Mouse (Mus musculus): Measurements from ENCODE around the gene Psmb11. TPM values are rescaled to one million over a fixed set of nuclear protein-coding genes. Genes with fewer than 3 reads are reported as not detected.

Gene Psmb11
- polyA plus RNA-seq (2015; fragmentation: Illumina TruSeq; extraction: RNeasy Lipid Tissue Mini Kit (QIAGEN cat#74804); ENCODE audit: insufficient read depth, low replicate concordance) = not detected

DNA sequence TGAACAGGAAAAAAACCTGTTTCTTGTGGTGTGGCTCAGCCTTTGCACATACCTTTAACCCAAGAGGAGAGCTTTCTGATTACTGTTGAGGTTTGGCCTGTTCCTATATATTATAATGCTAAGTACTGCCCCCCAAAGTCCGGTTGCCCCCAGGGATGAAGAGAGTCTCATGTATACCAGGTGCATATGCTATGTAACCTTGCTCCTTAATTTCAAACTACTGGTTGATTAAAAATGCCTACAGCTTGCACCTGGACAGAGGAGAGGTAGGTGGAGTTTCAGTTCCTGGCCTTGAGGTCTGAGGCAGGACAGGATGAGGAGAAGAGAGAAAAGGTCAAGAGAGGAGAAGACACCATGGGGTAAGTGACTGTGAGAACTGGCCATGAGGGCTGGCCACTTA, at the start of gene Psmb11:
Gene Psmb11, plus strand, starts transcription at position 301 of the 400 bp plus-strand sequence.

DNA sequence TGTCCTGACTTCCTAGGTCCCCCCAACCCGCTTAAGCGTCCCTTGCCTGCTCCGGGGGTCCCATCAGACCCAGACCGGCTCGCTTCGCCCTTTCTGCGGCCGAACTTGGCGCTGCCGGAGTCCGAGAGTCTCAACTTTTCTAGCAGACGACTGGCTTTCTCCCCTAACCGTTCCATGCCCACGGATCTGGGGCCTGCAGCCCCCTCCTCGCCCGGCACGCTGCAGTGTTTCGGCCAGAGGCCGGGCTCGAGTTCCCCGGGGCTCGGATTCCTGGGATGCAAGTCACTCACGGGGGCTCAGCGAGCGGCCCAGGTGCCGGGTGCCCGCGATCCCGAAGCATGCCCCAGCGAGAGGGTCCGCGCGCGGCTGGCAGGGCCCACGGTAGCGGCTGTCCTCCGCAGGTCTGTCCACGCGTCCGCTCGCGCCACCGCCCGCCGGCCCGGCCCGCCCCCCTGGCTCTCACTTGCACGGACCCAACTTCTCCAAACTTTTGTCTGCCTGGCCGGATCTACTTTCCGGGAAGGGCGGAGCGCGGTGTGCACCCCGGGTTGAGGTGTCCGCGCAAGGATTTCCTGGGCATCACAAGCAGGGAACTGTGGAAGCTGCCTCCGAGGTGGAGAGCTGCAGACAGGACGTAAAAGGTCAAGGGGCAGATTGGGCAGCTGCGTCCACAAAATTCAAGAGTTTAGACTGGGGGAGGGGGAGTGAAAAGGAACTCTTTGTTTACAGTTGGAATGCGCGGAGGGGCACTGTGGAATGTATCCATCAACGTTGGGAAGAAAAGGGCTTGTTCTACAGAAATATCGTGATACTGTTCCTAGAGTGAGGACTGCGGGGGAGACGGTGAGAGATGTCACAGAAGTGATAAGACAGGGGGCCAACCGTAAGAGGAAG, 43.9 kb upstream of the Psmb11 start, which contains the start of gene Ajuba:
Gene Ajuba, minus strand, starts transcription at position 470 of the 894 bp plus-strand sequence.

DNA sequence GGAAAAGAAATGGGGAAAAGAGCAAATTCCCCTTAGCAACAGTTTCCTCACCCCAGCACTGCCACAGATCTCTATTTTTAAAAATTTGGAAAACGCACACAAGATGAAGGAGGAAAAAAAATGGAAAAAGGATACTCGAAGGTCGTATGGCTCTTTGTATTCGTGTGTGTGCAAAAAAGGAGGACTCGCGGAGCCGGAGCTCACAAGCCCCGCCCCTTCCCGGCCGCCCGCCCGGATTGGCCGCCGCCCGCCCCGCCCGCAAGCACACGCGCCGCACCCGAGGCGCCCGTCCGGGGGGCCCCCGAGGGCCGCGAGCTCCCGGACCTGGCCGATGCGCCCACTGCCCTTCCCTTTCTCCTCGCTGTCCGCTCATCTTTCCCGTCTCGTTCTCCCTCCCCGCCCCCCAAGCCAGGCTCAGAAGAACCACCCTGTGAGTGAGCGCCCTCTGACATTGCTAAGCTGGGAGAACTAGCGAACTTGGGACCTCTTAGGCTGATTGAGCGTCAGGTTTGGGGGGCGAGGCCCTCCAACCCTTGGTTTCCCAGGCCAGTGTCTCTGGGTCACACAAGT, 15.4 kb upstream of the Psmb11 start, which contains the start of gene 4931414P19Rik:
Gene 4931414P19Rik, minus strand, starts transcription at position 242 of the 570 bp plus-strand sequence.

DNA sequence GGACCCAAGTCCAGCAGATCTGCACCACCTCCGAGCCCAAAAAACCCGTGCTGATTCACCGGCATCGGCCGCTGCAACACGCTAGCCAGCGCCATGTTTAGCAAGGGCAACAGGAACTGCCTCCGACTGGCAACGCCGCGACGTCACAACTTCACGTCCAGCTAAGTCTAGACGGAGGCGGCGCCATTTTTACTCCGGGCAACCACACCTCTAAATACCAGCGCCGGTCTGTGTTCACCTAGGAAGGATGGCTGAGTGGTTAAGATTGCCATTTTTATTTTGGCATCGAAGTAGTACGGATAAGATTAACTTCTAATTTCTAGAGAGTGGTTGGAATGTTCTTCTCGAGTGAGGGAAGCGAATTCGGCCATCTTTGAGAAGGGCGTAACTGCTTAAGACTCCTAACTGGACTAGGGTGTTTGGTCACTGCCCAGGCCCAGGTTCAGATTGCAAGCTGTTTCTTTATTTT, 3.3 kb upstream of the Psmb11 start, which contains the start of gene Psmb5:
Gene Psmb5, minus strand, starts transcription at position 126 of the 469 bp plus-strand sequence.

DNA sequence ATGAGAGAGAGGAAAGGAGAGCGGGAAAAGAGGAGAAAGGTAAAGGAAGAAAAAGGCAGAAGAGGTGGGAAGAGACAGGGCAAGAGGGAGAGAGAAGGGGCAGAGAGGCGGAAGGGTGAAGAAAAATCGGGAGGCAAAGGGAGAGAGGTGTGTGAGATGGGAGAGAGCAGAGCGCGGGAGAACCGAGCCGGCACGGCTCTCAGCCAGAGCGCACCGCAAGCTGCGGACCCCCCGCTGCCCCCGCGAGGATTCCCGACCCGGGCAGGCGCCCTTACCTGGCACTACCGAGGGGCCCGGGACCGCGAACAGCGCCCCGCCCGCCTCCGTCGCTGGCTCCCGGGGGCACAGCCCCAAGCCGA, 19.7 kb downstream of the Psmb11 start, which contains the start of gene Gm17606:
Gene Gm17606, plus strand, starts transcription at position 7 of the 359 bp plus-strand sequence.

DNA sequence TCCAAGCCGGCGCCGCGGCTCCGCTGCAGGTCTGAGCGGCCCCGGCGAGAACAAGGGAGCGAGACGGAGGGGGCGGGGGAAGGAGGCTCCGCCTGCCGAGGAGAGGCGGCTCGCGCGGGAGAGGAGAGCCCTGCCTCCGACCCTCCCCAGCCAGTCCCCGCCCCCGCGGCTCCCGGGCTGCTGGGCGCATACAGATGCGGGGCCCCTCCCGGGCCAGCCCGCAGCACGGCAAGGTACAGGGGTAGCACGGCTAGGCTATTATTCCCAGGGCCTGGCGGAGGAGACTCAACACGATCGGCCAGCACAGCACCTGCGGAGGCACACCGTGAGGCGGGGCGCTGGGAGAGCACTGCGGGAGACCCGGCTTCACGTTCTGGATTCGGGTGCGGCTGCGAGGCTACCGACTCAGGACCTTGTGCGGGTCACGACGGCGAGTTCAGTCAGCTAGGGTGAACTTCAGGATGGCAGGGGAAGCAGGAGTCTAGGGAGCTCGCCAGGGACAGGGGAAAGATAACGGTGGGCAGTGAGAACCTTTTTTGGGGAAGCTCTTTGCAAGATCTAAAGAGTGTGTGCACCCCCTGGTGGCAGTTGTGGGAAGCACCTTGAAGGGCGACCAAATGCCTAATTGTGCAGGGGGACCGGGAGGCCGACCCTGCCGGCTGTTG, 20.2 kb downstream of the Psmb11 start, which contains the start of gene Cdh24:
Gene Cdh24, minus strand, starts transcription at position 60 of the 665 bp plus-strand sequence.

Other genes starting within 250 kb of the Psmb11 start
- gene Slc7a7, start 203.7 kb upstream of the Psmb11 start, polyA plus RNA-seq (2015; fragmentation: Illumina TruSeq; extraction: RNeasy Lipid Tissue Mini Kit (QIAGEN cat#74804); ENCODE audit: insufficient read depth, low replicate concordance) = 30.2 TPM
- gene Mrpl52, start 194.5 kb upstream of the Psmb11 start, polyA plus RNA-seq (2015; fragmentation: Illumina TruSeq; extraction: RNeasy Lipid Tissue Mini Kit (QIAGEN cat#74804); ENCODE audit: insufficient read depth, low replicate concordance) = 88.1 TPM
- gene Mmp14, start 189.8 kb upstream of the Psmb11 start, polyA plus RNA-seq (2015; fragmentation: Illumina TruSeq; extraction: RNeasy Lipid Tissue Mini Kit (QIAGEN cat#74804); ENCODE audit: insufficient read depth, low replicate concordance) = 32.2 TPM
- gene Lrp10, start 157.3 kb upstream of the Psmb11 start, polyA plus RNA-seq (2015; fragmentation: Illumina TruSeq; extraction: RNeasy Lipid Tissue Mini Kit (QIAGEN cat#74804); ENCODE audit: insufficient read depth, low replicate concordance) = 38.8 TPM
- gene Rem2, start 145.3 kb upstream of the Psmb11 start, polyA plus RNA-seq (2015; fragmentation: Illumina TruSeq; extraction: RNeasy Lipid Tissue Mini Kit (QIAGEN cat#74804); ENCODE audit: insufficient read depth, low replicate concordance) = not detected
- gene Prmt5, start 103.9 kb upstream of the Psmb11 start, polyA plus RNA-seq (2015; fragmentation: Illumina TruSeq; extraction: RNeasy Lipid Tissue Mini Kit (QIAGEN cat#74804); ENCODE audit: insufficient read depth, low replicate concordance) = 48.2 TPM
- 11.4 TPM for gene Haus4, start 66.8 kb upstream of the Psmb11 start, polyA plus RNA-seq (2015; fragmentation: Illumina TruSeq; extraction: RNeasy Lipid Tissue Mini Kit (QIAGEN cat#74804); ENCODE audit: insufficient read depth, low replicate concordance)
- 4.2 TPM for gene Ajuba, start 43.9 kb upstream of the Psmb11 start, polyA plus RNA-seq (2015; fragmentation: Illumina TruSeq; extraction: RNeasy Lipid Tissue Mini Kit (QIAGEN cat#74804); ENCODE audit: insufficient read depth, low replicate concordance)
- 3.6 TPM for gene 4931414P19Rik, start 15.4 kb upstream of the Psmb11 start, polyA plus RNA-seq (2015; fragmentation: Illumina TruSeq; extraction: RNeasy Lipid Tissue Mini Kit (QIAGEN cat#74804); ENCODE audit: insufficient read depth, low replicate concordance)
- gene Psmb5, start 3.4 kb upstream of the Psmb11 start, polyA plus RNA-seq (2015; fragmentation: Illumina TruSeq; extraction: RNeasy Lipid Tissue Mini Kit (QIAGEN cat#74804); ENCODE audit: insufficient read depth, low replicate concordance) = 39.6 TPM
- not detected for gene Gm17606, start 19.5 kb downstream of the Psmb11 start, polyA plus RNA-seq (2015; fragmentation: Illumina TruSeq; extraction: RNeasy Lipid Tissue Mini Kit (QIAGEN cat#74804); ENCODE audit: insufficient read depth, low replicate concordance)
- gene Cdh24, start 19.9 kb downstream of the Psmb11 start, polyA plus RNA-seq (2015; fragmentation: Illumina TruSeq; extraction: RNeasy Lipid Tissue Mini Kit (QIAGEN cat#74804); ENCODE audit: insufficient read depth, low replicate concordance) = 1.2 TPM
- 39.1 TPM for gene 1700123O20Rik, start 64.8 kb downstream of the Psmb11 start, polyA plus RNA-seq (2015; fragmentation: Illumina TruSeq; extraction: RNeasy Lipid Tissue Mini Kit (QIAGEN cat#74804); ENCODE audit: insufficient read depth, low replicate concordance)
- gene Acin1, start 65.5 kb downstream of the Psmb11 start, polyA plus RNA-seq (2015; fragmentation: Illumina TruSeq; extraction: RNeasy Lipid Tissue Mini Kit (QIAGEN cat#74804); ENCODE audit: insufficient read depth, low replicate concordance) = 429 TPM
- gene Gm29776, start 77.4 kb downstream of the Psmb11 start, polyA plus RNA-seq (2015; fragmentation: Illumina TruSeq; extraction: RNeasy Lipid Tissue Mini Kit (QIAGEN cat#74804); ENCODE audit: insufficient read depth, low replicate concordance) = not detected
- gene Cebpe, start 90.7 kb downstream of the Psmb11 start, polyA plus RNA-seq (2015; fragmentation: Illumina TruSeq; extraction: RNeasy Lipid Tissue Mini Kit (QIAGEN cat#74804); ENCODE audit: insufficient read depth, low replicate concordance) = not detected
- gene Slc7a8, start 160.5 kb downstream of the Psmb11 start, polyA plus RNA-seq (2015; fragmentation: Illumina TruSeq; extraction: RNeasy Lipid Tissue Mini Kit (QIAGEN cat#74804); ENCODE audit: insufficient read depth, low replicate concordance) = 6.3 TPM
- not detected for gene Rnf212b, start 192.7 kb downstream of the Psmb11 start, polyA plus RNA-seq (2015; fragmentation: Illumina TruSeq; extraction: RNeasy Lipid Tissue Mini Kit (QIAGEN cat#74804); ENCODE audit: insufficient read depth, low replicate concordance)
- 5.4 TPM for gene Homez, start 249.5 kb downstream of the Psmb11 start, polyA plus RNA-seq (2015; fragmentation: Illumina TruSeq; extraction: RNeasy Lipid Tissue Mini Kit (QIAGEN cat#74804); ENCODE audit: insufficient read depth, low replicate concordance)